Mouse (Mus musculus): ENCODE measurements around the gene E4f1. TPM values are rescaled to one million over a fixed set of nuclear protein-coding genes. Genes with fewer than 3 reads are reported as not detected.
A peak's percentile ranks its signal among the peaks of the same experiment; 100 is the strongest.
"Not testable (repeated sequence)": the region's sequence is repeated elsewhere in the genome, so short reads cannot be mapped to it uniquely, and the experiment has no call there.

Gene E4f1
- polyA plus RNA-seq, 1 experiment from 2014 or later: 36.2 TPM

DNA sequence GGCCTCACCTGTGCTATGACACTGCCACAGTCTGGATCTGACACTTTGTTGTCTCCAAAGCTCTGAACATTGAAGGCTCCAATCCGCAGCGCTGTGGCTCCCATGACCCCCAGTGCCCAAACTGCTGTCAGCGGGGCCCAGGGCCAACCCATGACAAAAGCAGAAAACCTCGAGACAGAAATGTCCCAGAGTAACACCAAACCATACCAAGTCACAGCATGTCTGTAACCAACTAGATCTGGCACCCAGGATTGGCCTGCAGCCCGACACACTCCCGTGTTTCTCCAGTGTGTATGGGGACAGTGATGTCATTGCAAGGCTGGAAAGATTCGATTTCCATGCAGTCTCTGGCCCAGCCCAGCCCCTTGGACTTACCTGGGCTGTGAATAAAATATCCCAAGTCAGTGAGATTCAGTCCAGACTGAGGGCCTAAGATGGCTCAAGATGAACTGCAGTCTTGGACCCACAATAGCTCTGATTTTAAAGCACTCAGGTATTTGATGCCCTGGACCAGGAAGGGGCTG is 27.4 kb downstream of the E4f1 start, which contains the start of gene Dnase1l2:
TSS of gene Dnase1l2 (minus strand) at position 474 of the 524 bp plus-strand sequence.
- no peaks in the 10 kb centered on the region for H3K4me1 ChIP-seq
- peaks cover 100% of the 10 kb centered on the region for H3K36me3 ChIP-seq
- H3K9me3 ChIP-seq (replicated peaks): no peaks in the 10 kb centered on the region
- no peak for DNase-seq (ENCODE audit: low spot score)
- H3K4me3 ChIP-seq: no peak within 1 kb of the TSS
- no peaks in the 10 kb centered on the region for H3K27me3 ChIP-seq (ENCODE audit: low read depth, poor library complexity, severe bottlenecking)
- no peak within 1 kb of the TSS for H3K27ac ChIP-seq (replicated peaks)
- WGBS: 85% methylated on average over 7 of the region's 7 CpGs

DNA sequence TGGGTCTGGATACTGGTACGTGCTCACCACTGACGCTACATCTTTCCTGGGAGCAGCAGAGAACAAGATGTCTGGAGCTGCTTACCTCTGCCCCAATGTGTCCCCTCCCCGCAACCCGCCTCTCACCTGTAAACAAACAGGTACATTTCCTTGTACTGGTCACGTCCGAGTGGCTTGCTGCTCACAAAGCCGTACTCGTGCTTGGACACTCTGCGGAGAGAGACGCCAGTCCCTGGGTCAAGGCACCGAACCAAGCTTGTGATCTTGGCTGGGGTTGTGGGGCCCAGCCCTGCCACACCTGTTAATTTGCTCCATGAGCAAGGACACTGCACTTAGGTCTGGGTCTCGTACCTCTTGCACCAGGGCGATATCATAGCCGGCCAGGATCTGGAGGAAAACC is 28.0 kb downstream of the E4f1 start:
- H3K36me3 ChIP-seq: peaks cover 100% of the 10 kb centered on the region
- H3K9me3 ChIP-seq (replicated peaks): no peaks in the 10 kb centered on the region
- DNase-seq (ENCODE audit: low spot score): no peak
- WGBS: 93% methylated on average over 14 of the region's 14 CpGs
- H3K4me1 ChIP-seq: no peaks in the 10 kb centered on the region
- no peak overlapping the region for H3K27ac ChIP-seq (replicated peaks)
- no peaks in the 10 kb centered on the region for H3K27me3 ChIP-seq (ENCODE audit: low read depth, poor library complexity, severe bottlenecking)
- no peak overlapping the region for H3K4me3 ChIP-seq

DNA sequence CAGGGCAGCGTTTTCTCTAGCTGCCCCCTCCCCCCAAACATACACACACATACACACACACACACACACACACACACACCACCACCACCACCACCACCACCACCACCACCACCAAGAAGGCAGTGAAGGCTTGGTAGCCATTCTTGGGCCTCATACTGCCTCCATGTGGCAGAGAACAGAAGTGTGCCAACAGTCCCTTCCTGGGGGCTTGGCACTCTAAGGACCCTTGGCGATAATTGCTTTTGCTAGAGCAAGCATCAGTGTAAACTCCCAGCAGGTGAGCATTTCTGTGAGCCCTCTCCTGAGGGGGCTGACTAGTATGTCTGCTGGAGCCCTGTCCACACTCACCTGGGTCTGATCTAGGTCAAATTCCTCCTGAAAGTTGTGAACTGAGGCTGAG is 29.0 kb downstream of the E4f1 start:
- H3K27ac ChIP-seq (replicated peaks): no peak overlapping the region
- H3K27me3 ChIP-seq (ENCODE audit: low read depth, poor library complexity, severe bottlenecking): no peaks in the 10 kb centered on the region
- H3K36me3 ChIP-seq: peaks cover 99% of the 10 kb centered on the region
- H3K9me3 ChIP-seq (replicated peaks): no peaks in the 10 kb centered on the region
- no peak overlapping the region for H3K4me3 ChIP-seq
- WGBS: 34% methylated on average over 2 of the region's 2 CpGs
- no peak for DNase-seq (ENCODE audit: low spot score)
- H3K4me1 ChIP-seq: no peaks in the 10 kb centered on the region

DNA sequence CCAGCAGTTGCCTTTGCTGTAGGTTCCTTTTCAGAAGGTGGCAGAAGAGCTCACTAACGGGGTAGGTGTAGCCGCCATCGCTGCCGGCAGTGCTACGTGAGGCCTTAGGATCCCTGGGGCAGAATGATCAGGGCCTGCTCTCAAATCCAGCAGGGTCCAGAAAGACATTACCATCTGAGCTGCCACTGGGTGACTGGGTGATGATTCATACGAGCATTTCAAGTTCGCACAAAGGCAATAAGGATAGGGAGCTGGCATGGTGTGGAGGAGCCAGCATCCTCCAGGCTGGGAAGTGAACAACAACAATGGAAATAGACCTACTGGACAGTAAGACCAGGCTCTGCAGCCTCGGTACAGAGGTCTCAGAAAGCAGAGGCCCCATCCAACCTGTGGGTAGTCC is 29.7 kb downstream of the E4f1 start:
- H3K4me1 ChIP-seq: no peaks in the 10 kb centered on the region
- H3K36me3 ChIP-seq: peaks cover 99% of the 10 kb centered on the region
- H3K9me3 ChIP-seq (replicated peaks): no peaks in the 10 kb centered on the region
- H3K27ac ChIP-seq (replicated peaks): no peak overlapping the region
- no peak overlapping the region for H3K4me3 ChIP-seq
- DNase-seq (ENCODE audit: low spot score): no peak
- H3K27me3 ChIP-seq (ENCODE audit: low read depth, poor library complexity, severe bottlenecking): no peaks in the 10 kb centered on the region
- 94% methylated on average over 8 of the region's 8 CpGs for WGBS

DNA sequence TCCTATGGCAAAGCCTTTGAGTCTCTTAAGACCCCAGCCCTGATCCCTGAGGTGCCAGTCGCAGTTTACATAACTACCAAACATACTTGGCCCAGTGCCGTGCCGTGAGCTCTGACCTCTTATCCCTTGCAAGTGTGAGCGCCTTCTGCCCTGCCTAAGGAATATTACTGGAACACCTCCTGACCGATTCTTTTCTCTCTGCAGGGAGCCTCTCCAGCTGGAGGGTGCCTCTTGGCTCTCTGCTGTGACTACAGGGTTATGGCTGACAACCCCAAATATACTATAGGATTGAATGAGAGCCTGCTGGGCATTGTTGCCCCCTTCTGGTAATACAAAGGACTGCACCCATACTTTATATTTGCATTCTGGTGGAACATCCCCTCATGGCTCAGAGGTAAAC is 33.1 kb downstream of the E4f1 start:
- DNase-seq (ENCODE audit: low spot score): peak; percentile 34
- 78% methylated on average over 5 of the region's 5 CpGs for WGBS
- H3K9me3 ChIP-seq (replicated peaks): no peaks in the 10 kb centered on the region

DNA sequence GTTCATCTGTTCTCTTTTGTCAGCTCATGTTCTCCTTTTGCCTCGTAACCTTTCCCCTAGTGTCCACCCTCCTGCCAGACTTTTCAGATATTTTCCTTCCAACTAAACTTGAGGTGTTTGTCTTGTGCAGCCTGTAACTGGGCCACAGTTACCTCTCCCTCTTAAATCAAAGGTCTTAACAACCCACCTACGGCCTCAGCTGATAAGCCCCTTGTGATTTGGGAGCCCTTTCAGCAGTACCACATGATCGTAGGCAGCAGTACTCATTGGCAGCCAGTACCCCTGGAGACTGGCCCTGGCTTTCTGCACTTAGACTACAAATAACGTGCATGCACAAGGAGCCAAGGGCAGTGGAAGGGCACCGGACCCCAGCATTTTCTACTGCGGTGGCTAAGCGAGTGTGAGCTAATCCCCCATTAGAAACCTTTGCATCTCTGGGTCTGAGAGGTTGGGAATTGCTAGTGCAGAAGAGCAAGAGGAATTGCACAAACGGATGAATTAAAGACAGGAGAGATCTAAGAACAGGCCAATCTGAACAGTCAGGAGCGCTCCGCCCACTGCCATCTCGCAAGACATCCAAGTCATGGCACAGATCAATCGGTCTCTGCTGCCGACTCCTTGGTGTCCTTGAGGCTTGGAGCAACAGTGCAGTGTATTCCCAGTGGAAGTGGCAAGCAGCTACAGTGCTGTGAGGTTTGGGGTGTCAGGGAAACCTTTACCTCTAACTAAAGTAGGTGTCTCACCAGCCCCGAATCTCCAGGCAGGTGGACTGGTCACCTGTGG is 40.7 kb downstream of the E4f1 start:
- Histone ChIP-seq H3K9me3 (replicated peaks) (no peaks in the 10 kb centered on the region), H3K27me3 (ENCODE audit: low read depth, poor library complexity, severe bottlenecking) (no peaks in the 10 kb centered on the region), H3K27ac (replicated peaks) (no peak overlapping the region), H3K4me1 (peaks cover 20% of the 10 kb centered on the region), H3K36me3 (peaks cover 50% of the 10 kb centered on the region), H3K4me3 (no peak overlapping the region)
- 90% methylated on average over 14 of the region's 14 CpGs for WGBS
- no peak for DNase-seq (ENCODE audit: low spot score)

More for the DNA sequence above, 33.1 kb downstream of the E4f1 start:
- H3K27ac ChIP-seq (replicated peaks): no peak overlapping the region
- peaks cover 90% of the 10 kb centered on the region for H3K36me3 ChIP-seq
- H3K27me3 ChIP-seq (ENCODE audit: low read depth, poor library complexity, severe bottlenecking): no peaks in the 10 kb centered on the region
- H3K4me1 ChIP-seq: no peaks in the 10 kb centered on the region
- H3K4me3 ChIP-seq: no peak overlapping the region

DNA sequence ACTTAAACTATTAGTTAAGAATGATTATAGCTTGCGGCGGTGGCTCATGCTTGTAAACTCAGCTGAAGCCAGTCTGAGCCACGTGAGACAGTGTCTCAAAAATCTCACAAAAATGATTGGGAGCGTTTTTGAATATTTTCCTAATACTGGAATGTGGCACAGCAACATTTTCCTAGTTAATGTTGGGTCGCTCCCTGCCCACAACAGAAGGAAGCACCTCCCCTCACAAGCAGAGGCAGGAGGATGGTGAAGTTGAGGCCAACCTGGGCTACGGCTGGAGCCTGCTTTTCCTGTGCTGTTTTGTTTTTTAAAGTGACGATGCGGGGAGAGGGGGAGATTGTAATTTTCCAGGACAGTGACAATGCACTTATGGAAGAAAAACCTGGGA is 42.9 kb downstream of the E4f1 start:
- H3K9me3 ChIP-seq (replicated peaks): no peaks in the 10 kb centered on the region
- no peaks in the 10 kb centered on the region for H3K27me3 ChIP-seq (ENCODE audit: low read depth, poor library complexity, severe bottlenecking)
- H3K36me3 ChIP-seq: peaks cover 57% of the 10 kb centered on the region
- peak overlapping the region; percentile 89 for H3K4me3 ChIP-seq
- peak overlapping the region; percentile 98 for H3K27ac ChIP-seq (replicated peaks)
- 14% methylated on average over 8 of the region's 8 CpGs for WGBS
- DNase-seq (ENCODE audit: low spot score): no peak
- H3K4me1 ChIP-seq: peaks cover 20% of the 10 kb centered on the region

DNA sequence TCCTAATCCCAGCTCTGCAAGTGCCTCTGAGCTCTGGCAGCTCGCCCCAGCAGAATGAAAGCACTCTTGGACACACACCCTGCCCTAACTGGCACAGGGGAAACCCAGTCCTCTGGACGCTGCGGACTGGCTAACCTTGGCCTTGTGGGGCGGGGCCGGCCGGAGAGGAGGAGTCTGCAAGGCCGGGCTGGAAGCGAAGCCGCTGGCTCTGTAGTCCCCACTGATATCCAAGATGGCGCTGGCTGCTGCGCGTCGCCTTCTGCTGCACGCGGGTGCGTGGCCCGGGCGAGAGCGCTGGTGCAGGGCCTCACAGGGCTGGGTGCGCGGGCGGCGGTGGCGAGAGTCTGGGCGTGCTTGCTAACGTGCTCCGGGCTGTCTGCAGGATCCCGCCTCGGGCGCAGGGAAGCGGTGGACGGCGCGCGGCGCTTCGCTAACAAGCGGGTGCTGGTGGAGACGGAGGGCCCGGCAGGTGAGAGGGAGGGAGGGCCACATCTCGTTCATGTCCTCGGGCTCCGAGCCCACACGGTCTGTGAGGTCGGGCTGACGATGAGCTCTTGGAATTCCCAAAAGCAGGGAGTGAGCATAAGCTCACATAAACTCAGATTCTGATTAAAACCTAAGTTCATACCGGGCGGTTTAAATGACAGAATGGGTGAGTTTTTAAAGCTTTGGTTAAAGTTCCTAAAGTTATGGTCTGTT is 43.5 kb downstream of the E4f1 start, which contains the start of gene Eci1:
TSS of gene Eci1 (plus strand) at position 171 of the 699 bp plus-strand sequence.
- H3K27me3 ChIP-seq (ENCODE audit: low read depth, poor library complexity, severe bottlenecking): no peaks in the 10 kb centered on the region
- peaks cover 20% of the 10 kb centered on the region for H3K4me1 ChIP-seq
- H3K36me3 ChIP-seq: peaks cover 59% of the 10 kb centered on the region
- H3K9me3 ChIP-seq (replicated peaks): no peaks in the 10 kb centered on the region
- DNase-seq (ENCODE audit: low spot score): peak; percentile 94
- H3K4me3 ChIP-seq: peak within 1 kb of the TSS; percentile 89
- under 1% methylated on average over 48 of the region's 48 CpGs for WGBS
- peak within 1 kb of the TSS; percentile 98 for H3K27ac ChIP-seq (replicated peaks)

DNA sequence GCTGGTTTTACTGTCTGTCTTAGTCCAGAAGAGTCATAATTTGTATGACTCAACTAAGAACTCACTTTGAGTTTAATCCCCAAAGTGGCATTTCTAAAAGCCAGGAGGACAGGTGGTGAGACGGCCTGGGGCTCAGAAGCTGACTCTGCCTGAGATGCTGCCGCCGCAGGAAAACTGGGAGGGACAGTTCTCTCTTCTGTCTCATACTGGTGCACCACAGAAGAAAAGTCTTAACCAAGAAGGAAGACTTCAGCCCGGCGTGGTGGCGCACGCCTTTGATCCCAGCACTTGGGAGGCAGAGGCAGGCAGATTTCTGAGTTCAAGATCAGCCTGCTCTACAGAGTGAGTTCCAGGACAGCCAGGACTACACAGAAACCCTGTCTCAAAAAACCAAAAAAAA is 44.2 kb downstream of the E4f1 start:
- DNase-seq (ENCODE audit: low spot score): no peak
- no peak overlapping the region for H3K4me3 ChIP-seq
- H3K27me3 ChIP-seq (ENCODE audit: low read depth, poor library complexity, severe bottlenecking): no peaks in the 10 kb centered on the region
- H3K27ac ChIP-seq (replicated peaks): no peak overlapping the region
- H3K4me1 ChIP-seq: peaks cover 20% of the 10 kb centered on the region
- WGBS: 90% methylated on average over 7 of the region's 7 CpGs
- no peaks in the 10 kb centered on the region for H3K9me3 ChIP-seq (replicated peaks)
- H3K36me3 ChIP-seq: peaks cover 65% of the 10 kb centered on the region

DNA sequence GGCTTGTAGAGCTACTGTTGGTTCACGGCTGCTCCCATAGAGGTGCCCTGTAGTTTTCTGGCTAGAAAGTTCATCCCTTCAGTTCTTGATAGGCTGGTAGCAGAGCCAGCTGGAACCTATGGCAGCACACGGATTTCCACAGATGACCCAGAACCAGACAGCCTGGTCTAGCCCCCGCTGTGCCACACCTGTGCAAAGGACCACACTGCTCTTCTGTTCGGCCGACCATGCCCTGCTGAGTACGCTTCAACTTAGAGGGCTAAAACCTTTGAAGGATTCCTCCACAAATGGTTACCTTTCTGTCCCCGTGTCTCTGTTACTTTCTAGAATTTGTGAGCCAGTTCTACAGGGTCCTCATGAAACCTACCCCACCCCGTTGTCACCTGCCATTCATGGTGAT is 44.8 kb downstream of the E4f1 start:
- not testable (repeated sequence) for H3K4me3 ChIP-seq; DNase-seq (ENCODE audit: low spot score); H3K9me3 ChIP-seq (replicated peaks); H3K27ac ChIP-seq (replicated peaks); H3K27me3 ChIP-seq (ENCODE audit: low read depth, poor library complexity, severe bottlenecking)
- H3K36me3 ChIP-seq: peaks cover 67% of the 10 kb centered on the region
- H3K4me1 ChIP-seq: peaks cover 20% of the 10 kb centered on the region
- 94% methylated on average over 6 of the region's 8 CpGs for WGBS

DNA sequence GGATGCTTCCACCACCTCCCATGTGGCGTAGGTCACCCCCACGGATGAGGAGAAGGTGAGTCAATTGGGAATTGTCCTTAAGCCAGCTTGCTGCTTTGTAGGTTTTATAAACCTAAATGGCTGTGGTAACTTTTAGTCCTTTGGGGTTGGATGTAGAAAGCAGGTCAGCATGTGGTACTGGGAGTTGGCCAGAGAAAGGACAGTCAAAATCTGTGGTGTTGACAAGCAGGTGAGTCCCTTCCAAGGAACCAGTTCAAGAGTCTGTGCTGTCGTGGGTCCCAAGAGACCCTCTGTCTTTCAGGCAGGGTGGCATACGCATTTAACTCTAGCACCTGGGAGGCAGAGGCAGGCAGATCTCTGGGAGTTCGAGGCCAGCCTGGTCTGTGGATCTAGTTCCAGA is 45.6 kb downstream of the E4f1 start:
- no peaks in the 10 kb centered on the region for H3K9me3 ChIP-seq (replicated peaks)
- H3K27me3 ChIP-seq (ENCODE audit: low read depth, poor library complexity, severe bottlenecking): no peaks in the 10 kb centered on the region
- H3K4me3 ChIP-seq: no peak overlapping the region
- WGBS: 94% methylated on average over 5 of the region's 5 CpGs
- DNase-seq (ENCODE audit: low spot score): no peak
- H3K36me3 ChIP-seq: peaks cover 67% of the 10 kb centered on the region
- peaks cover 16% of the 10 kb centered on the region for H3K4me1 ChIP-seq
- no peak overlapping the region for H3K27ac ChIP-seq (replicated peaks)

DNA sequence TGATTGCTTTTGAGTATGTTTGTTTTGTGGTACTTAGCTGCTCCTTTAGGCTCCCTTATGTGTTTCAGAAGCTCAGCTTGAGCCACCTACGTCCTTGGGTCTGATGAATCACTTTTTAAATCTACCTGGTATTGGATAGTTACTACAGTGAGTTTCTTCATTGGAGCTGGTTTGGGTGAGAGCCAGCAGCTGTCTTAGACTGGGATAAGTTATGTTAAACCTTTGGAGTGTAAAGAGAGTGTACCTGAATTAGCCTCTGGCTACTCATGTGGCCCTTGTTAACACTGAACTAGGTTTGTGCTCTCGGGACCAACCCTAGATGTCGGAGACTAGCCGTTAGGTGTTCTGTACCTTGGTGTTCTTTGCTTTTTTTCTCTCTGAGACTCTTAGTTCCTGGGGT is 47.0 kb downstream of the E4f1 start:
- Histone ChIP-seq H3K4me1 (peaks cover 13% of the 10 kb centered on the region), H3K36me3 (peaks cover 78% of the 10 kb centered on the region), H3K9me3 (replicated peaks) (no peaks in the 10 kb centered on the region), H3K4me3 (no peak overlapping the region), H3K27me3 (ENCODE audit: low read depth, poor library complexity, severe bottlenecking) (no peaks in the 10 kb centered on the region), H3K27ac (replicated peaks) (no peak overlapping the region)
- DNase-seq (ENCODE audit: low spot score): no peak
- WGBS: 95% methylated on average over 4 of the region's 4 CpGs
